Mouse (Mus musculus): Measurements from ENCODE around the gene Psd.

Gene Psd

DNA sequence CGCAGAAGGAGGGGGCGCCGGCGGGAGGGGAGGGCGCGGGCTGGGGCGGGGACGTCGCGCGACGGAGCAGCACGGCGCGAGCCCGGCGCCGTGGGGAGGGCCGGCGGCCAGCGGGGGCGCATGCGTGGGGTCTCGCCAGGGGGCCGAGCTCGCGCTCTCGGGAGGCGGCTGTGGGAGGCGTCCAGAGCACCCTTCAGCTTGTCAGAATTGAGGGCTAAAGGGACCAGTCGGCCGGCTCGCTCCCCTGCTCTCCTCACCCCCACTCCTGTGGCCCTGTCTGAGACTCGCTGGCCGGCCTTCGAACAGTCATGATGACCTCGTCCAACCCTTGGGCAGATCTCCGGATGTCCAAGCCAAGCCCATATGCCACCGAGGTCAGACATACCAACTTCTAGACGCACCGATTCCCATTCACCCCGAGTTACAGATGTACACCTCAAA is 8.9 kb downstream of the Psd start:
- CTCF ChIA-PET: interaction anchor here (0.6 to 2.9 kb wide), 7 partner anchors 9 to 1301 kb away, joined by 3 to 16 read pairs (median 3); partner anchors contain the start of genes Fbxl15 (in 1 of the 4) and Nfkb2 (in 1 of the 4)

DNA sequence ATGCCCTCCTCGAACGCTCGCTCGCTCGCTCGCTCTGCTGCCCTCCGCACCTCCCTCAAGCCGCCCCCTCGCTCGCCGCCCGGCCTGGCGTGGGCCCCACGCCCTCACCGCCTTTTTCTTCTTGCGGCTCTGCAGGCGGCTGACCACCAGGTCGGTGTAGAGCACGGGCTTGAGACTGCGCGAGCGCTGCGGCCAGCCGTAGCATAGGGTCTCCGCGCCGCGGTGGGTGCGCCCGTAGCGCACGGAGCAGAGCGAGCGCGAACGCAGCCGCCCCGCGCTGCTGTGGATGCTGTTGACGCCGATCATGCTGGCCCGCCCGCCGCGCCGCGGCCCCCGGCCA is 9.4 kb downstream of the Psd start:
- ChIA-PET POLR2A (interaction anchor here in 3 of 4 experiments (0.6 to 3.8 kb wide), 7 partner anchors 8 to 177 kb away, joined by 3 to 22 read pairs (median 5); partner anchors contain the start of genes Fbxl15 (in 2 of the 3) and Nfkb2 (in 1 of the 3)), CTCF (interaction anchor here (0.6 to 2.9 kb wide), 6 partner anchors 8 to 30 kb away, joined by 3 to 16 read pairs (median 4); partner anchors contain the start of gene Nfkb2 (in 2 of the 4))

More for the DNA sequence above, 8.9 kb downstream of the Psd start:
- POLR2A ChIA-PET: interaction anchor here in 3 of 4 experiments (0.6 to 2.9 kb wide), 12 partner anchors 8 to 496 kb away, joined by 3 to 22 read pairs (median 4); partner anchors contain the start of genes Cuedc2 (in 2 of the 3) and Fbxl15 (in 2 of the 3)

DNA sequence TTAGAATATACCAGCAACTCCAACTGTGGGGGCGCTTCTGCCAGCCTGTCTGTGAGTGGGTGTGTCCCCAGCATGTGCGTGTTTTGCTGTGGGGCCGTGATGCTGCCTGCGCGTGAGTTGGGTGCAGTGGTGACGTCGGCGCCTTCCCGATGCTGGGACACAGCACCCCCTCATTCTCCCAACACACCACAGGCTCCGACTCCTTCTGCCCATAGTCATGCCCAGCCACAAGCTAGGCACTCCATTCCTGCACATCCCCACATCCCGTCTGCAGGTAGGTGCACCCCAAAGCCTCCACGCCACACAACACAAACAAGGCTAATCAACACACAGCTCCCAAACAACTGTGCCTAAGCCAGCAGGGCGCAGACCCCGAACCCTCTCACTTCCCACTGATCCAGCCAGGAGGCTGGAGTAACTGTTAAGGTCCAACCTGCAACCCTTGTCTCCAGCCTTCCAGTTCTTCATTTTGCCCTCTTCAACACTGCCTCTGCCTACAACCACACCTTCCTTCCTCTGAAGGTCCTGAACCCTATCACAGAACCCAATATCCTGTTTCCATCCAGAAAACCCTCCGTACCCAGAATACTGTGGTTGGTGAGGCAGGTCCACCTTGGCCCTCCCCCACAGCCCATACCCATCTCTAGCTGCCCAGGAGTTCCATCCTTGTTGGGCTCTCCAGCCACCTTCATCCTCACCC is 10.0 kb downstream of the Psd start:
- ChIA-PET CTCF (interaction anchor here in 3 of 4 experiments (0.5 to 1.6 kb wide), 5 partner anchors 8 to 1054 kb away, joined by 3 to 4 read pairs (median 3); partner anchors contain the start of gene Nfkb2 (in 1 of the 3)), POLR2A (interaction anchor here in 2 of 4 experiments (1.1 to 3.8 kb wide), 6 partner anchors 11 to 44 kb away, joined by 3 to 16 read pairs (median 6); partner anchors contain the start of genes Fbxl15 (in 2 of the 2) and Nfkb2 (in 1 of the 2))

DNA sequence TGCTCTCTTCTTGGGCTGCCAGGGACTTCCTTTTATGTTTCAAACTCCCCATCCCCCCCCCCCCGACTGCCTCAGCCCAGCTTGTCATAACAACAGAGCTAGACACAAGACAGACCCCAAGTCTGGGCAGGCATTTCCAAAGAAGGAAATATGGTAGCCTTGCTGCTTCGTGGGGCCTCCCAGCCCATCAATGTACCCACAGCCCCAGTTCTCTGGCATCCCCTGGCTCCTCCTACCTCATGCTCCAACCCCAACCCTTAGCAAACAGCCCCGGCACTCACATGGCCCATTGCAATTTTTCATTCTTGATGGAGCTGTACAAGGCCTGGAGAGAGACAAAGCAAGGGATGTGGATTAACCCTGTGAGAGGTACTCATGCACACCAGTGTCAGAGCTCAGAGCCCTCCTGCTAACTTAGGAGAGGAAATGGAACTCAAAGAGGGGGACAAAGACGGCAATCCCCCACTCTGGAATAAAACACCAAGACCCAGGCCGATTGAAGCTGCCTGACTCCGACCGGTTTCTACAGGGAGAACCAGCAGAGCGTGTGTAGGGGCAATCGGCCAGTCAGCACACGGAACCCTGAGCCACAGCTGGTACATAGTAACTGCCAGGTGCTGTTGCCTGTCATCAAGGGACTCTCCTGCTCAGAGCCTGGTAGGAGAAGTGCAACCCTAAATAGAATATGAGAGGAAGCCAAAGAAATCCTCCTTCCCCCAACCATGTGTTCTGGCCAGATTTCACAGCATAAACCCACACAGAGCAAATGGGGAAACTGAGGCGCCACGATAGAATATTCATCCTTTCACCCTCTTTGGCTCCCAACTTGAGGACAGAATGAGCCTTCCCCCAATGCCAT is 11.0 kb downstream of the Psd start:
- ChIA-PET POLR2A (interaction anchor here in 2 of 4 experiments (0.7 to 3.8 kb wide), 7 partner anchors 10 to 73 kb away, joined by 3 to 16 read pairs (median 7); partner anchors contain the start of genes Fbxl15 (in 2 of the 2) and Nfkb2 (in 2 of the 2)), CTCF (interaction anchor here in 3 of 4 experiments (0.6 to 1.7 kb wide), 4 partner anchors 12 to 504 kb away, joined by 3 to 8 read pairs (median 3); partner anchors contain the start of gene Nfkb2 (in 2 of the 3))

DNA sequence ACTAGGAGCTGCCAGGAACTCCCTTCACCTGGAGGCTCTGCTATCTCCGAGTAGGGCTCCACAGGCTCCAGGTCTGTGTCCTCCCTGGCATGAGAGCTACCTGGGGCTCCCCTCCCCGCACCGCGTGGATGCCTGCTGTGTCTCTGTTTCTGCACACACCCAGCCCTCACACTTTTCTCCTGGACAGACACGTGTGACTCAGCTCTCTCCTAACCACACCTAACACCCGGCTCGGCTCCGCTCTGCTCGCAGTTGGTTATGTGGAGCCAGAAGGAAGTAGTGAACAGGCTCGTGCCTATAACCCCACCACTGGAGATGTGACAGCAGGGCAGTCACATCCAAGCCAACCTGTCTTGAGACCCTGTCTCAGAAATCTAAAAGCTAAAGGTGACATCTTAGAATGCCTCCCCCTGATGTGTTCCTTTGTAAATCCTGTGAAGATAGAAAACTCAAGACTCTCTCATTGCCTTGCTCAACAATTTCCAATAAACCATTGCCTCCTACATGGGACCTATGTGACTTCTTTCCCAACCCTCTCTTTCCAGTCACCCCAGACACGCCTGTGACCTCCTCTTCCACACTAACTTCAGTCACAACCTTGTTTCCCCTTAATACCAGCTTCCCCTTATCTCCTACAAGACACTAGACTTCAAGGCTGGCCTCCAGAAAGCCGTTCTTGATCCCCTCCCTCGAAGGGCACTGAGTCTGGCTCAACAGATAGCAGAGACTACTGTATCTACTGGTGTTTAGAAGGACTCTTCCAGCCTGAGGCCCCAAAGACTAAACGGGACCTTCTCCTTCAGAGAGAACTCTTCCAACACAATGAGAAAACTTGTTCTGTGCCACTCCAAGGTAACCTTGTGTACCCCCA is 11.8 kb downstream of the Psd start:
- ChIA-PET CTCF (interaction anchor here (0.6 to 1.9 kb wide), 9 partner anchors 9 to 503 kb away, joined by 3 to 11 read pairs (median 3); partner anchors contain the start of genes Nfkb2 (in 2 of the 4) and Elovl3 (in 1 of the 4)), POLR2A (interaction anchor here (0.6 to 3.8 kb wide), 13 partner anchors 10 to 195 kb away, joined by 3 to 16 read pairs (median 4); partner anchors contain the start of genes Fbxl15 (in 3 of the 4), Nfkb2 (in 2 of the 4) and Sufu (in 1 of the 4))

DNA sequence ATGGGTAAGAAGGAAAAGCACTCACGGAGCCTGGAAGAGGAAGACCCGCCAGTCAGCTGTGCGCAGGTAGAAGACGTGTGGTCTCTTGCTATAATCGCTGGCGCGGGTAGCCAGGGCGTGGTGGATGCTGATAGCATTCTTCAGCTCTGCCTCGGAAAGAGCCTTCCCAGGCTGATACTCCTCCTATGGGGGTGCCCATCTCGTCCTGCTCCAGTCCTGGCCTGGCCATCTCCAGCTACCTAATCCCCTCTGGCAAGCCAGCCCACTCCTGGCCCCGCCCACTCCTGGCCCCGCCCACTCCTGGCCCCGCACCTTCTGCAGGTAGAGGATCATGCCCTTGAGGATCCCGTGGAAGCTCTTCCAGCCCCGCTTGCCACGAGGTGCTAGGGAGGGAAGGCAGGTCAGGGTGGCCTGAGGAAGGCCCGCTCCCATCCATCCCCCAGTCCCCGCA is 12.8 kb downstream of the Psd start:
- CTCF ChIA-PET: interaction anchor here in 2 of 4 experiments (0.6 to 1.9 kb wide), 8 partner anchors 8 to 568 kb away, joined by 3 to 11 read pairs (median 3); partner anchors contain the start of genes Nfkb2 (in 2 of the 2) and Elovl3 (in 1 of the 2)
- POLR2A ChIA-PET: interaction anchor here in 3 of 4 experiments (0.5 to 3.8 kb wide), 13 partner anchors 9 to 1000 kb away, joined by 3 to 16 read pairs (median 4); partner anchors contain the start of genes Fbxl15 (in 3 of the 3), Nfkb2 (in 2 of the 3) and Sufu (in 2 of the 3)

DNA sequence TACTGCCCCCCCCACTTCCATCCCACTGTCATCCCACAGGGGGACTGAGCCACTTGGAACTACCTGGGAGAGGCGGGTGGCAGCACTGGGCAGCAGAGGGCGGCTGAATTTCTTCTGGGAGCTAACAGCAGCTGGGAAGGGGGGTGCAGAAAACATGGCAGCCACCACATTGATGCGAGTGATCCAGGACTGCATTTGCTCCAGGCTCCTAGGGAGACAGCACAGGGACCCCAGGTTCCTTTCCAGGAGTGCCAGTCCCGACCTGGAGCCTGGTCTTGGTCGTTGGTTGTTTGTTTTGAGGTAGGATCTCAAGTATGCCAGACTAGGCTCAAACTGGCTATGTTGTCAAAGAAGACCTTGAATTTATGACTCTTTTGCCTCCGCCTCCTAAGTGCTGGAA is 13.4 kb downstream of the Psd start:
- ChIA-PET CTCF (interaction anchor here in 2 of 4 experiments (0.6 to 1.9 kb wide), 5 partner anchors 7 to 567 kb away, joined by 3 to 11 read pairs (median 3); partner anchors contain the start of gene Nfkb2 (in 1 of the 2)), POLR2A (interaction anchor here in 2 of 4 experiments (0.7 to 3.8 kb wide), 8 partner anchors 8 to 83 kb away, joined by 3 to 16 read pairs (median 9); partner anchors contain the start of genes Fbxl15 (in 2 of the 2), Nfkb2 (in 2 of the 2) and Sufu (in 2 of the 2))

DNA sequence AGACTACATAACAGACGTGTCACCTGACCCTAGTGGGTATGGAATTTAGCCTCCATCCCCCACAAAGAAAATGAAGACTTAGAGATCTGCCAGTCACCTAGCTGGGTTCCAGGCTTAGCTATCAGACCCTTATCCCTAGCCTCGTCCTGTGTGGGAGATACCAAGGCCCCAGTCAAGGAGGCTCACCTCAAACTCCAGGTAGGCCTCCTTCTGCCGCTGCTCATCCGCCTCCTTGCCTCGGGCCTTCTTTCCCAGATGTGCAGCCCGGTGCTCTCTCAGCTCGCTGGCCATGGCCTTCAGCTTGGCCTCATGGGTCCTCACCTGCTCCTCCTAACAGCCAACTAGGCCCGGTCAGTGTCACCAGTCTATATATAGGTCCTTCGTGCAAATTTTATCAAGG is 13.8 kb downstream of the Psd start:
- ChIA-PET POLR2A (interaction anchor here in 1 of 4 experiments (1.0 to 2.2 kb wide), 5 partner anchors 9 to 257 kb away, joined by 3 to 14 read pairs (median 4); partner anchors contain the start of genes Fbxl15 and Sufu), CTCF (interaction anchor here in 1 of 4 experiments (0.6 to 1.3 kb wide), 2 partner anchors 72 to 177 kb away, joined by 3 read pairs; no protein-coding TSS in a partner anchor)

DNA sequence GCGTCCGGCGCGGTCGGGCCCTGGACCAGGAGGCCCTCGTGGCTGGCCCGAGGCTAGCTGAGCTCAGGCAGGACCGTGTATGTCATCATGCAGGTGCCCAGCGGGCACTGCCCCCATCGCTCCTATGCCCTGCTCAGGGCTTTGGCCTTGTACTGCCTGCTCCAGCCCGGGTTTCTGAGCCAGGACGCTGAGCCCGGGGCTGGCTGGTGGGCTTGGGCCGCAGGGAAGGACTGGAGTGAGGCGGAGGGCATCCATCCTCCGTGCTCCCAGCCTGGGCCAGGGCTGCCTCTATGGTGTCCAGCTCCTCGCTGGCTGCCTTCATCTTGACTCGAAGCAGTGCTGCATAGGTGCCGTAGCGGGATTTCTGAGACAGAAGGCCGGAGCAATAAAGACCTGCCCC is 14.4 kb downstream of the Psd start:
- ChIA-PET CTCF (interaction anchor here in 1 of 4 experiments (1.3 kb wide), 1 partner anchor 176 kb away, joined by 3 read pairs; no protein-coding TSS in a partner anchor), POLR2A (interaction anchor here in 1 of 4 experiments (1.0 to 1.6 kb wide), 4 partner anchors 10 to 257 kb away, joined by 3 to 9 read pairs (median 4); partner anchors contain the start of gene Sufu)

DNA sequence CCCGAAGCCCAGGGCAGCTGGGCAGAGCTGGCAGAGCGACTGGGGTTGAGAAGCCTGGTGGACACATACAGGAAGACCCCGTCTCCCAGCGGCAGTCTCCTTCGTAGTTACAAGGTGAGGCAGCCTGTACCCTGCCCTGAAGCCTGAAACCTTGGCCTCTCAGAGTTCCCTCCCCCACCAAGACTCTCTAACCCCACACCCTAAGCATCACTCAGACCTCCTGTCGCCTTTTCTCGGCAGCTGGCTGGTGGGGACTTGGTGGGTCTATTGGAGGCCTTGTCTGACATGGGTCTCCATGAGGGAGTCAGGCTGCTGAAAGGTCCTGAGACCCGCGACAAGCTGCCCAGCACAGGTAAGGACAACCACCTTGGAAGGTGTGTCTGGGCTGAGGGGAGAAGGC is 15.6 kb downstream of the Psd start:
- POLR2A ChIA-PET: interaction anchor here in 1 of 4 experiments (0.6 kb wide), 1 partner anchor 492 kb away, joined by 3 read pairs; no protein-coding TSS in a partner anchor
- CTCF ChIA-PET: no interaction called here

DNA sequence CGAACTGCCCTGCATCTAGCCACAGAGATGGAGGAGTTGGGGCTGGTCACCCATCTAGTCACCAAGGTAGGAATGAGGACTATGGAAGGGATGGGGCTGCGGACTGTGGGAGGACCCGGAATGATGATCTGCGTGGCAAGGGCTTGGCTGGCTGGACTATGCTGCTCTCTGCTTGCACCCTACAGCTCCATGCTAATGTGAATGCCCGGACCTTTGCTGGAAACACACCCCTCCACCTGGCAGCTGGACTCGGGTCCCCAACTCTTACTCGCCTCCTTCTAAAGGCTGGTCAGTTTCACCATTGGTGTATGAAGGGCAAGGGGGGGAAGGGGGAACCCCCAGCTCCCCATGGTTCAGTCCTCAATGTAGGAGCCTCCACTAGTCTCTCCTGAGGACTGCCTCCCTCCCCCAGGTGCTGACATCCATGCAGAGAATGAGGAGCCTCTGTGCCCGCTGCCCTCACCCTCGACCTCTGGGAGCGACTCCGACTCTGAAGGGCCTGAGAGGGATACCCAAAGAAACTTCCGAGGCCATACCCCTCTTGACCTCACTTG is 16.6 kb downstream of the Psd start:
- POLR2A ChIA-PET: interaction anchor here in 1 of 4 experiments (0.5 to 1.5 kb wide), 3 partner anchors 8 to 191 kb away, joined by 3 to 6 read pairs (median 5); no protein-coding TSS in a partner anchor
- CTCF ChIA-PET: interaction anchor here (0.5 to 2.6 kb wide), 15 partner anchors 8 to 645 kb away, joined by 3 to 19 read pairs (median 4); partner anchors contain the start of genes Fbxl15 (in 2 of the 4) and Pitx3 (in 1 of the 4)

DNA sequence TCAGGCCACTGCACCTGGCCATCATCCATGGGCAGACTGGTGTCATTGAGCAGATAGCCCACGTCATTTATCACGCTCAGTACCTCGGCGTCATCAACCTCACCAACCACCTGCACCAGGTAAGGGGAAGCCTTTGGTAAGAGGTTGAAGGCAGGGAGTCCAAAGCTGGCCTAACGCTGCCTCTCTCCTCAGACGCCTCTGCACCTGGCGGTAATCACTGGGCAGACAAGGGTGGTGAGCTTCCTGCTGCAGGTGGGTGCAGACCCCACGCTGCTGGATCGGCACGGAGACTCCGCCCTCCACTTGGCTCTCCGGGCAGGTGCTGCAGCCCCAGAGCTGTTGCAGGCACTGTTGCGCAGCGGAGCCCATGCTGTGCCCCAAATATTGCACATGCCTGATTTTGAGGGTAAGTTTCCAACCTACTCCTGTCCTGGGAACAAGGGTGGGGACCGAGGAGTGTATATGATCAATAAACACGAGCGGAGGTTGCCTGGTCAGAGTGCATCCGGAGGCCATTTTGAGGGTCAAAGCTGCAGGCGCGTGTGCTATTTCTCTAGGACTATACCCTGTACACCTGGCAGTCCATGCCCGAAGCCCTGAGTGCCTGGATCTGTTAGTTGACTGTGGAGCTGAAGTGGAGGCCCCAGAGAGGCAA is 17.2 kb downstream of the Psd start:
- ChIA-PET POLR2A (interaction anchor here in 3 of 4 experiments (0.5 to 1.6 kb wide), 10 partner anchors 8 to 321 kb away, joined by 3 to 6 read pairs (median 3); partner anchors contain the start of genes Pitx3 (in 1 of the 3) and Sufu (in 1 of the 3)), CTCF (interaction anchor here (0.5 to 2.6 kb wide), 30 partner anchors 8 to 504 kb away, joined by 3 to 19 read pairs (median 4); partner anchors contain the start of genes Fbxl15 (in 3 of the 4) and Pitx3 (in 1 of the 4))

DNA sequence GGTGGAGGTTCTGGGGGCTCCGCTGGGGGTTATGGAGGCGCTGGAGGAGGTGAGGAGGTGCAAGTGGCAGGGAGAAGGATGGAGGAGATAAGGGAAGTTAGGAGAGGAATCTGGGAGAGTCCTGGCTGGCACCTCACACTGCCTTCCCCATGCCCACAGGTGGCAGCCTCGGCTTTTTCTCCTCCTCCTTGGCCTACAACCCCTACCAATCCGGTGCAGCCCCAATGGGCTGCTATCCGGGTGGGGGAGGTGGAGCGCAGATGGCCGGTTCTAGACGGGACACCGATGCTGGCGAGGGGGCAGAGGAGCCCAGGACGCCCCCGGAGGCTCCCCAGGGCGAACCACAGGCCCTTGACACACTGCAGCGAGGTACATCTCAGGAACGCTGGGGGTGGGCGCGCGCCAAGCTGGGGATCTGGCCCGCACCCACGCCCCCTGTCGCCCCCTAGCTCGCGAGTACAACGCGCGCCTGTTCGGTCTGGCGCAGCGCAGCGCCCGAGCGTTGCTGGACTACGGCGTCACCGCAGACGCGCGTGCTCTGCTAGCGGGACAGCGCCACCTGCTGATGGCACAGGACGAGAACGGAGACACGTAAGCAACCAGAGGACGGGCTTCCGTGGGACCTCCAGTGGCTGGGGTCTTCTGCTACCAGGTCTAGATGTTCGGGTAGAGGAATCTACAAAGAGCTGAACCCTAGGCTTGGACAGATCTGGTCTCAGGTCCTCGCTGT is 18.1 kb downstream of the Psd start:
- ChIA-PET CTCF (interaction anchor here (0.5 to 2.6 kb wide), 39 partner anchors 9 to 524 kb away, joined by 3 to 19 read pairs (median 4); partner anchors contain the start of genes Fbxl15 (in 3 of the 4), Arl3 (in 1 of the 4), Elovl3 (in 1 of the 4) and Nolc1 (in 1 of the 4)), POLR2A (interaction anchor here in 3 of 4 experiments (0.5 to 1.6 kb wide), 11 partner anchors 9 to 800 kb away, joined by 3 to 6 read pairs (median 3); partner anchors contain the start of genes Pitx3 (in 1 of the 3) and Sufu (in 1 of the 3))

DNA sequence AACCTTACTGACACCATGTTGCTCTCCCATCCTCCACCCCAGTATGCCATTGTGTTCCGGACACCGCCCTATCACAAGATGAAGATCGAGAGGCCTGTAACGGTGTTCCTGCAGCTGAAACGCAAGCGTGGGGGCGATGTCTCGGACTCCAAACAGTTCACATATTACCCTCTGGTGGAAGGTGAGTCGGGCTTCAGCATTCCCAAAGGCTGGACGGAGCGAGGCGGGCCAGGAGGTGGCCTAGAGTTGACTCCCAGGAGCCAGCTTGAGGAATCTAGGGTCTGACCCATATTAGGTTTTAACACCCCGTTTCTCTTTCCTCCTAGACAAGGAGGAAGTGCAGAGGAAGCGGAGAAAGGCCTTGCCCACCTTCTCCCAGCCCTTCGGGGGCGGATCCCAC is 18.7 kb downstream of the Psd start:
- POLR2A ChIA-PET: interaction anchor here in 3 of 4 experiments (0.5 to 1.6 kb wide), 7 partner anchors 20 to 799 kb away, joined by 3 read pairs; partner anchors contain the start of genes Pitx3 (in 1 of the 3) and Sufu (in 1 of the 3)
- CTCF ChIA-PET: interaction anchor here (0.6 to 2.6 kb wide), 20 partner anchors 11 to 290 kb away, joined by 3 to 19 read pairs (median 4); partner anchors contain the start of genes Fbxl15 (in 2 of the 4), Arl3 (in 1 of the 4), Elovl3 (in 1 of the 4) and Nolc1 (in 1 of the 4)

Data from embryonic stem cell, embryonic (primary cell).